Mouse (Mus musculus): ENCODE measurements around the gene Traf4.
"Not testable (repeated sequence)": the region's sequence is repeated elsewhere in the genome, so short reads cannot be mapped to it uniquely, and the experiment has no call there.

Gene Traf4

GRCm38 (mm10) chr11:78164924-78165760 is at the start of gene Traf4:
Traf4 (minus strand) TSS chr11:78165589.
- DNase-seq (ENCODE audit: low spot score in 2 of 2) = peak; percentile 80 to 86

GRCm38 (mm10) chr11:78213086-78213817 is 47.9 kb upstream of the Traf4 start:
- DNase-seq (ENCODE audit: low spot score in 2 of 2) = peak; percentile 75 to 79

- no peak for DNase-seq (ENCODE audit: low spot score in 2 of 2)
These were observed 46.1 kb upstream of the Traf4 start for GRCm38 (mm10) chr11:78211513-78211912.

- DNase-seq (ENCODE audit: low spot score in 2 of 2) = no peak
These were observed 45.2 kb upstream of the Traf4 start for GRCm38 (mm10) chr11:78210615-78211014.

- DNase-seq (ENCODE audit: low spot score in 2 of 2) = no peak
These were observed 44.5 kb upstream of the Traf4 start for GRCm38 (mm10) chr11:78209886-78210285.

GRCm38 (mm10) chr11:78207190-78207589 is 41.8 kb upstream of the Traf4 start:
- DNase-seq (ENCODE audit: low spot score in 2 of 2) = no peak

- no peak for DNase-seq (ENCODE audit: low spot score in 2 of 2)
These were observed 40.2 kb upstream of the Traf4 start for GRCm38 (mm10) chr11:78205361-78206206.

- no peak for DNase-seq (ENCODE audit: low spot score in 2 of 2)
These were observed 38.9 kb upstream of the Traf4 start for GRCm38 (mm10) chr11:78204287-78204686.

GRCm38 (mm10) chr11:78202372-78202771 is 37.0 kb upstream of the Traf4 start:
- no peak for DNase-seq (ENCODE audit: low spot score in 2 of 2)

GRCm38 (mm10) chr11:78195101-78195863 is 29.9 kb upstream of the Traf4 start:
- no peak for DNase-seq (ENCODE audit: low spot score in 2 of 2)

GRCm38 (mm10) chr11:78194411-78195100 is 29.2 kb upstream of the Traf4 start:
- peak; percentile 64 to 75 for DNase-seq (ENCODE audit: low spot score in 2 of 2)

GRCm38 (mm10) chr11:78193113-78193512 is 27.7 kb upstream of the Traf4 start, which contains the start of gene Proca1:
Proca1 (plus strand) TSS chr11:78193392.
- no peak for DNase-seq (ENCODE audit: low spot score in 2 of 2)

- no peak for DNase-seq (ENCODE audit: low spot score in 2 of 2)
These were observed 24.7 kb upstream of the Traf4 start for GRCm38 (mm10) chr11:78190041-78190440.

- DNase-seq (ENCODE audit: low spot score in 2 of 2) = no peak
These were observed 24.0 kb upstream of the Traf4 start for GRCm38 (mm10) chr11:78189234-78190040.

- no peak for DNase-seq (ENCODE audit: low spot score in 2 of 2)
These were observed 23.2 kb upstream of the Traf4 start, which contains the start of gene Rab34 for GRCm38 (mm10) chr11:78188331-78189233. Rab34 (plus strand) TSS chr11:78188430.

GRCm38 (mm10) chr11:78184702-78185101 is 19.3 kb upstream of the Traf4 start:
- DNase-seq (ENCODE audit: low spot score in 2 of 2) = not testable (repeated sequence)

GRCm38 (mm10) chr11:78183884-78184514 is 18.6 kb upstream of the Traf4 start:
- DNase-seq (ENCODE audit: low spot score in 2 of 2) = no peak
